In the genomic region with DNA sequence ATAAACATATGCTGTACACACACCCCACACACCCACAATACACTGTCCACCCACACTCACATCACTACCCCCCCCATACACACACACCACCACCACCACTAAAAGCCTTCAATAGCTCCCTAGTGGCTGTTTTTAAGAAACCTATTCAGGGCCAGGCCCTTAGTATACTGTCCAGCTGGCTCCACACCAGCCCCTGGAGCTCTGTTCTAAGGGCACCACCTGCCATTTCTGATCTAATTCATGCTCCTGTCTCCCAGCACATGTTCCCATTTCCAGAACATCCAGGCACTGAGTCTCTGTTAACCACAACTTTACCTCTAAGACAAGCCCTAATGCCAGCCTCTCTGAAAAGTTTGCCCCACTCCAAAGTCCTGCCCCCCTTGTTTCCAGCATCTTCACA, we compare ENCODE assay signal across 17 mouse cellular contexts.
A peak's percentile ranks its signal among the peaks of the same experiment; 100 is the strongest.
DNase-seq lines count a peak whose midpoint lies in the region; ATAC-seq lines count a peak whose summit lies in the region.
"Had no signal": no experiment of that assay in that cellular context is flagged by ENCODE, and none has a peak within 500 bp of the region (broad histone marks: within the 10 kb centered on the region; RNA-seq: fewer than 3 reads in every experiment).

No protein-coding gene starts in this region.

- peak overlapping the region; percentile 57 for H3K27ac ChIP-seq in hindbrain, embryonic 14.5 days
- H3K27ac ChIP-seq in hindbrain, embryonic 16.5 days (ENCODE audit: low read depth, low read length): no peak overlapping the region
- peak overlapping the region; percentile 80 for H3K27ac ChIP-seq in forebrain, embryonic 16.5 days (ENCODE audit: low read length)
- H3K27ac ChIP-seq: heart, embryonic 13.5 days; neural tube, embryonic 12.5 days had no signal

- no peak overlapping the region for H3K4me2 ChIP-seq in hindbrain, embryonic 14.5 days (replicated peaks)
- no peak overlapping the region for H3K4me2 ChIP-seq in hindbrain, embryonic 16.5 days (ENCODE audit: low read length)
- no peak overlapping the region for H3K4me2 ChIP-seq in forebrain, embryonic 16.5 days (ENCODE audit: low read length)
- H3K4me2 ChIP-seq: heart, embryonic 13.5 days; neural tube, embryonic 12.5 days had no signal

- H3K4me3 ChIP-seq in hindbrain, embryonic 14.5 days (replicated peaks; ENCODE audit: low read length): no peak overlapping the region
- no peak overlapping the region for H3K4me3 ChIP-seq in hindbrain, embryonic 16.5 days (ENCODE audit: low read length)
- no peak overlapping the region for H3K4me3 ChIP-seq in forebrain, embryonic 16.5 days (replicated peaks; ENCODE audit: low read length)
- H3K4me3 ChIP-seq: heart, embryonic 13.5 days; neural tube, embryonic 12.5 days had no signal

- no peaks in the 10 kb centered on the region for H3K36me3 ChIP-seq in hindbrain, embryonic 14.5 days (replicated peaks; ENCODE audit: control insufficient read depth, insufficient read depth)
- no peaks in the 10 kb centered on the region for H3K36me3 ChIP-seq in hindbrain, embryonic 16.5 days (ENCODE audit: control insufficient read depth, insufficient read depth, low read length)
- no peaks in the 10 kb centered on the region for H3K36me3 ChIP-seq in forebrain, embryonic 16.5 days (ENCODE audit: control insufficient read depth, insufficient read depth)
- H3K36me3 ChIP-seq: heart, embryonic 13.5 days; neural tube, embryonic 12.5 days had no signal

- H3K27me3 ChIP-seq in hindbrain, embryonic 14.5 days (ENCODE audit: control insufficient read depth, insufficient read depth, low read length): no peaks in the 10 kb centered on the region
- H3K27me3 ChIP-seq in hindbrain, embryonic 16.5 days (replicated peaks; ENCODE audit: control insufficient read depth, insufficient read depth, low read length): no peaks in the 10 kb centered on the region
- H3K27me3 ChIP-seq in forebrain, embryonic 16.5 days (replicated peaks; ENCODE audit: control insufficient read depth, insufficient read depth, low read length): no peaks in the 10 kb centered on the region
- H3K27me3 ChIP-seq: neural tube, embryonic 12.5 days had no signal

- DNase-seq in hindbrain, embryonic 14.5 days (ENCODE audit: low spot score): no peak
- DNase-seq in cerebellum, adult 18-20 months: peak; percentile 70 to 72
- DNase-seq in cerebellum, adult 9-10 months: peak; percentile 80
- no peak for DNase-seq in testis, postnatal 14 days (ENCODE audit: low spot score)
- DNase-seq in heart, postnatal 4 days: no peak
- DNase-seq: adrenal gland, postnatal 36 days; heart, postnatal 36 days; kidney, postnatal 10 days; liver; lung, adult 18-20 months; right cerebral cortex, postnatal 14 days; thymus, postnatal 14 days had no signal

- no peak for ATAC-seq in hindbrain, embryonic 14.5 days (ENCODE audit: low FRiP score)
- ATAC-seq in hindbrain, embryonic 16.5 days: no peak
- peak; percentile 13; the same call in 1 of the 2 replicates for ATAC-seq in forebrain, embryonic 16.5 days
- ATAC-seq: intestine, postnatal 0 days had no signal

- no peak overlapping the region for H3K9ac ChIP-seq in hindbrain, embryonic 14.5 days
- no peak overlapping the region for H3K9ac ChIP-seq in hindbrain, embryonic 16.5 days (ENCODE audit: low read depth, low read length)
- H3K9ac ChIP-seq in forebrain, embryonic 16.5 days (replicated peaks; ENCODE audit: low read depth, low read length): no peak overlapping the region
- H3K9ac ChIP-seq: heart, embryonic 13.5 days; neural tube, embryonic 12.5 days had no signal

- H3K4me1 ChIP-seq in hindbrain, embryonic 14.5 days (replicated peaks; ENCODE audit: control insufficient read depth, insufficient read depth, low read length): peaks cover 16% of the 10 kb centered on the region
- peaks cover 36% of the 10 kb centered on the region for H3K4me1 ChIP-seq in hindbrain, embryonic 16.5 days (ENCODE audit: control insufficient read depth, insufficient read depth, low read depth, low read length)
- peaks cover 50% of the 10 kb centered on the region for H3K4me1 ChIP-seq in forebrain, embryonic 16.5 days (replicated peaks; ENCODE audit: control insufficient read depth, insufficient read depth, low read length)
- H3K4me1 ChIP-seq: heart, embryonic 13.5 days had no signal

- H3K9me3 ChIP-seq in hindbrain, embryonic 14.5 days (ENCODE audit: control insufficient read depth, low read length): no peaks in the 10 kb centered on the region
- H3K9me3 ChIP-seq in hindbrain, embryonic 16.5 days (ENCODE audit: control insufficient read depth, low read length): no peaks in the 10 kb centered on the region
- no peaks in the 10 kb centered on the region for H3K9me3 ChIP-seq in forebrain, embryonic 16.5 days (ENCODE audit: control insufficient read depth, low read length)
- H3K9me3 ChIP-seq: heart, embryonic 13.5 days; neural tube, embryonic 12.5 days had no signal

Comparison
In these comparisons a context has a peak if more than half of its experiments do, and no peak if none do; other contexts are left out.
1. DNase-seq: peak in cerebellum, adult 18-20 months (2 of 2) and cerebellum, adult 9-10 months (single experiment); none in hindbrain, embryonic 14.5 days (single experiment), testis, postnatal 14 days (single experiment) and heart, postnatal 4 days (single experiment).